Mouse (Mus musculus): Measurements from ENCODE around the gene Zfp964. TPM values are rescaled to one million over a fixed set of nuclear protein-coding genes. Genes with fewer than 3 reads are reported as not detected.
"Not testable (repeated sequence)": the region's sequence is repeated elsewhere in the genome, so short reads cannot be mapped to it uniquely, and the experiment has no call there.

The Zfp964 gene
- 1.1 and 1.2 TPM in 2 replicates for polyA plus RNA-seq (2015; fragmentation: Nextera tagmentation; extraction: Ambion mirVana)

GRCm38 (mm10) chr8:69654358-69654981 lies at the start of gene Zfp964:
Gene Zfp964 (plus strand): TSS chr8:69654479.
- H3K4me1 ChIP-seq (replicated peaks) = peaks cover 6% of the 10 kb centered on the region; the same call in 1 of the 2 replicates
- H3K27me3 ChIP-seq (replicated peaks) = no peaks in the 10 kb centered on the region
- H3K27ac ChIP-seq = peak within 1 kb of the TSS; percentile 91
- no peaks in the 10 kb centered on the region for H3K36me3 ChIP-seq
- no peaks in the 10 kb centered on the region for H3K9me3 ChIP-seq
- H3K4me3 ChIP-seq (replicated peaks) = peak within 1 kb of the TSS; percentile 62
- peak within 1 kb of the TSS; percentile 95 for H3K4me2 ChIP-seq (replicated peaks)
- peak within 1 kb of the TSS; percentile 86 for H3K9ac ChIP-seq
- peak; percentile 100 for ATAC-seq
- WGBS = under 1% methylated on average over 54 of the region's 55 CpGs

DNA sequence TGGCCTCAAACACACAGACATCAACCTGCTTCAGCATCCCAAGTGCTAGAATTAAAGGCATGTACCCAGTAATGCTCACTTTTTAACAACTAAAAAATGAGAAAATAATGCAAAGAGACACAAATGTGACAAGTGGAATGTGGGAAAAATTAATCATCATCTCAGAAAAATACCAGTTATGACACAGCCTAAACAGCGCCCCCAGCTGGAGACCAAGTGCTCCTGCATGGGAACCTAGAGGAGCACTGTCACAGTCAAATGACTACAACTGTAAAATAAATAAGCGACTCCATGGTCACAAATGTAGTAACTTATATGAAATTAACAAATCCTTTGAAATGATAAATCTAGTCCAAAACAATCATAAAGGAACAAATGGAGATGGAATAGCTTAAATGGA lies 39.6 kb upstream of the Zfp964 start:
- H3K27me3 ChIP-seq (replicated peaks) = no peaks in the 10 kb centered on the region
- H3K4me3 ChIP-seq (replicated peaks) = no peak overlapping the region
- WGBS = 60% methylated on average over 2 of the region's 2 CpGs
- no peak for ATAC-seq
- no peak overlapping the region for H3K4me2 ChIP-seq (replicated peaks)
- H3K27ac ChIP-seq = no peak overlapping the region
- peaks cover 15% of the 10 kb centered on the region; the same call in 1 of the 2 replicates for H3K36me3 ChIP-seq
- no peaks in the 10 kb centered on the region for H3K4me1 ChIP-seq (replicated peaks)
- no peak overlapping the region for H3K9ac ChIP-seq
- no peaks in the 10 kb centered on the region for H3K9me3 ChIP-seq

DNA sequence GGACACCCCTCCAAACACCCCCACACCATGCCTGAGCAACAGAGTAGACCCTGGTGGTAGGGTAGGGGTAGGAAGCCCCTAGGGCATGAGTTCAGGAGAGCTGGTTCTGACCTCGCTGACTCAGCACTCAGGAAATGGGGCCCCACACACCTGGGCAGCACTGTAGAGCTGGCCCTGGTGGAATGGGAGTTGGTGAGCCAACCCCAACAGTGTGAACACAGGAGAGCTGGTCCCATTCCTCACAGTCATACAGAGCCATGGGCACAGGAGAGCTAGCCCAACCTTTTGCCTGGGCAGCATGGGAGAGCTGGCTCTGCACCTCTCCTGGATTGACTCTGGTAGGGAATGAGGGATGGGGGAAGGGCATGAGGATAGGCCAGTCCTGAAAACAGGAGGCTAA lies 36.2 kb upstream of the Zfp964 start:
- WGBS = 91% methylated on average over 1 of the region's 1 CpGs
- H3K4me2 ChIP-seq (replicated peaks) = no peak overlapping the region
- H3K9me3 ChIP-seq = no peaks in the 10 kb centered on the region
- H3K27ac ChIP-seq = no peak overlapping the region
- no peak overlapping the region for H3K9ac ChIP-seq
- no peaks in the 10 kb centered on the region for H3K27me3 ChIP-seq (replicated peaks)
- H3K4me3 ChIP-seq (replicated peaks) = no peak overlapping the region
- 0 out of 2 replicates have a peak, but pooled peaks cover 6% of the 10 kb centered on the region for H3K36me3 ChIP-seq
- no peak for ATAC-seq
- H3K4me1 ChIP-seq (replicated peaks) = no peaks in the 10 kb centered on the region

- 1% methylated on average over 41 of the region's 41 CpGs for WGBS
Measured at GRCm38 (mm10) chr8:69625095-69625789, 29.0 kb upstream of the Zfp964 start, which contains the start of gene Zfp868. Gene Zfp868 (minus strand): TSS chr8:69625548.

DNA sequence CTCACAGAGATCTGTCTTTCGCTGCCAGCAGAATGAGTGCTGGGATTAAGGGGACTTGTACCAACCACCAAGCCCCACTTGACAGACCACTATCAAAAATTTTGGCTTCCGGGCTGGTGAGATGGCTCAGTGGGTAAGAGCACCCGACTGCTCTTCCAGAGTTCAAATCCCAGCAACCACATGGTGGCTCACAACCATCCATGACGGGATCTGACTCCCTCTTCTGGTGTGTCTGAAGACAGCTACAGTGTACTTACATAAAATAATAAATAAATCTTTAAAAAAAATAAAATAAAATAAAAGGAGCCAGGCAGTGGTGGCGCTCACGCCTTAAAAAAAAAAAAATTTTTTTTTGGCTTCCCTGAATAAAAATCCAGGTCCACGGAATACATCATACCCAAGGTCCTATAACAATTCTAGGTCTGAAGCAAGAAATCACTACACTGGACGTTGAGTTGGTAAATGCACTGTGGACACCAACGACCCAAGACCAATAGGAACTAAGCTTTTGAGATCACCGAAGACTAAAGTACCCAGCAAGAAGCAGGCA lies 396 bp upstream of the Zfp964 start:
- H3K36me3 ChIP-seq = no peaks in the 10 kb centered on the region
- H3K9me3 ChIP-seq = no peaks in the 10 kb centered on the region
- no peaks in the 10 kb centered on the region for H3K27me3 ChIP-seq (replicated peaks)
- H3K9ac ChIP-seq = no peak overlapping the region
- 0 out of 2 replicates have a peak, but pooled peaks have one; percentile 0 for ATAC-seq
- H3K27ac ChIP-seq = no peak overlapping the region
- H3K4me3 ChIP-seq (replicated peaks) = peak overlapping the region; percentile 62
- WGBS = 44% methylated on average over 10 of the region's 10 CpGs
- H3K4me2 ChIP-seq (replicated peaks) = peak overlapping the region; percentile 95
- H3K4me1 ChIP-seq (replicated peaks) = peaks cover 6% of the 10 kb centered on the region; the same call in 1 of the 2 replicates

More at GRCm38 (mm10) chr8:69625095-69625789, 29.0 kb upstream of the Zfp964 start, which contains the start of gene Zfp868:
- H3K27me3 ChIP-seq (replicated peaks) = no peaks in the 10 kb centered on the region
- no peaks in the 10 kb centered on the region for H3K36me3 ChIP-seq
- peak within 1 kb of the TSS; percentile 98 for H3K27ac ChIP-seq
- ATAC-seq = peak; percentile 100
- H3K4me1 ChIP-seq (replicated peaks) = 0 out of 2 replicates have a peak, but pooled peaks cover 7% of the 10 kb centered on the region
- H3K9ac ChIP-seq = peak within 1 kb of the TSS; percentile 98
- H3K4me2 ChIP-seq (replicated peaks) = peak within 1 kb of the TSS; percentile 55
- H3K4me3 ChIP-seq (replicated peaks) = peak within 1 kb of the TSS; percentile 87
- no peaks in the 10 kb centered on the region for H3K9me3 ChIP-seq

GRCm38 (mm10) chr8:69661294-69661693 lies 7.0 kb downstream of the Zfp964 start:
- Histone ChIP-seq H3K4me3 (replicated peaks) (no peak overlapping the region), H3K27me3 (replicated peaks) (no peaks in the 10 kb centered on the region), H3K4me2 (replicated peaks) (no peak overlapping the region), H3K27ac (no peak overlapping the region), H3K36me3 (no peaks in the 10 kb centered on the region), H3K4me1 (replicated peaks) (no peaks in the 10 kb centered on the region), H3K9me3 (no peaks in the 10 kb centered on the region), H3K9ac (no peak overlapping the region)
- ATAC-seq = no peak

DNA sequence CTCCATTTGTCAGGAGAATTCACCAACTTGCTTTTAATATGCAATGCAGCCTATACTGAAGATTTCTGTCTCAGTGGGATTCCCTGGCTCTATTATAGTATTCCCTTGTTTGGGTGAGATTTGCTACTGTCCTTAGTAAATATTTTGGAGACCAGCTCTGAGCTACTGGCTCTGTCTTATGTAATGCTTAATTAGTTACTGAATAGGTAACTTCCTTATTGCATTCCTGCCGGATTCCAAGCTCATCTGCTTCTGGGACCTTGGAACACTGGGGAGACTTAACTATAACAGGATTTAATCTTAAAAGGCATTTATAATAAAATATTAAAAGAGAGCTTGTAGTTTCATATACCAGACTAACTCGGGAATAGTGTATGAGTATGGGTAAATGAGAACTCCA lies 10.8 kb downstream of the Zfp964 start:
- ATAC-seq; H3K4me3 ChIP-seq (replicated peaks); H3K4me1 ChIP-seq (replicated peaks); H3K27me3 ChIP-seq (replicated peaks); H3K36me3 ChIP-seq; H3K9me3 ChIP-seq; H3K27ac ChIP-seq; H3K4me2 ChIP-seq (replicated peaks); H3K9ac ChIP-seq: not testable (repeated sequence)
- WGBS = 71% methylated on average over 2 of the region's 2 CpGs

DNA sequence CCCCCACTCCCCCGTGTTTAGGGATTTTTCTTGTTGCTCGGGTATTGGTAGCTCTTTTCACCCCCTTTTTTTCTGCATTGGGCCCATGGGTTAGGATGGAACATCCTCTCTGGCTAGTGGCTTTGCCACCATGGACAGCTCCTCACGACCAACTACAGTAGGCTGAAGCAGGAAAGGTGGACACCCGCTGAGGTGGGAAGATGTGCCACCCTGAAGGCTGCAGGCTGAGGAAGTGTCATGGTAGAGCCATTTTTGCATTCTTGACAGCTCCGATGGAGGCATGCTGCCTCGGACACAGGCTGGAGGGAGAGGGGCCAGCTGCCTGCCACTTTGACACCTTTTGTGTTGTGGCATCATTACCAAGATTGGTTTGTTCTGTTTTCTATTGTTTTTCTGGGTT lies 47.5 kb downstream of the Zfp964 start:
- 65% methylated on average over 6 of the region's 6 CpGs for WGBS

DNA sequence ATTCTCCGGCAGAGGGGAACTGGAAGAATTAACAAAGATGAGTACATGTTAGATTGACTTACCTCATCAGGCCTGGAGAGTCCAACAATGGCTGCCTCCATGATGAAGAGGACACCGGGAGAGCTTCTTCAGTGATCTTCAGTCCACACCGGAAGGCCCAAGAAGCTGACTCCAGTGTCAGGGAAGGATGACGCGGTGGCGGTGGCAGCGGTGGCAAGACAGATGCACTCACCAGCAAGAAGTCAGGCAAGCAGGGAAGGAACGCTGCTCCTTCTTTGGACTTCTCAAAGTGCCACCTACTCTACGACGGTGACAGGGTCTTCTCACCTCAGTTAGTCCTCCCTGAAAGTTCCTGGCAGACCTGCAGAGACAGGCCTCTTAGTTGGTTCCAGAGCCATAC lies 56.3 kb downstream of the Zfp964 start, which contains the start of gene Zfp869:
Gene Zfp869 (minus strand): TSS at position 101 of the 400 bp plus-strand sequence.
- H3K27me3 ChIP-seq (replicated peaks); ATAC-seq; H3K9me3 ChIP-seq; H3K27ac ChIP-seq; H3K4me2 ChIP-seq (replicated peaks); H3K4me3 ChIP-seq (replicated peaks); H3K9ac ChIP-seq: not testable (repeated sequence)
- H3K36me3 ChIP-seq = peaks cover 43% of the 10 kb centered on the region
- peaks cover 12% of the 10 kb centered on the region for H3K4me1 ChIP-seq (replicated peaks)
- 96% methylated on average over 10 of the region's 10 CpGs for whole genome bisulfite sequencing

More for the DNA sequence above, 47.5 kb downstream of the Zfp964 start:
- ATAC-seq = no peak
- H3K27ac ChIP-seq = no peak overlapping the region
- peaks cover 39% of the 10 kb centered on the region for H3K36me3 ChIP-seq
- no peaks in the 10 kb centered on the region for H3K27me3 ChIP-seq (replicated peaks)
- H3K9me3 ChIP-seq = no peaks in the 10 kb centered on the region
- no peak overlapping the region for H3K4me3 ChIP-seq (replicated peaks)
- no peaks in the 10 kb centered on the region for H3K4me1 ChIP-seq (replicated peaks)
- no peak overlapping the region for H3K9ac ChIP-seq
- no peak overlapping the region for H3K4me2 ChIP-seq (replicated peaks)

- Histone ChIP-seq H3K27me3 (replicated peaks) (no peaks in the 10 kb centered on the region), H3K9me3 (no peaks in the 10 kb centered on the region), H3K36me3 (peaks cover 15% of the 10 kb centered on the region), H3K4me3 (replicated peaks) (no peak overlapping the region), H3K27ac (no peak overlapping the region), H3K4me2 (replicated peaks) (no peak overlapping the region), H3K4me1 (replicated peaks) (peaks cover 12% of the 10 kb centered on the region), H3K9ac (no peak overlapping the region)
- ATAC-seq = no peak
- whole genome bisulfite sequencing = 85% methylated on average over 8 of the region's 8 CpGs
Measured at GRCm38 (mm10) chr8:69713516-69713915, 59.2 kb downstream of the Zfp964 start.

DNA sequence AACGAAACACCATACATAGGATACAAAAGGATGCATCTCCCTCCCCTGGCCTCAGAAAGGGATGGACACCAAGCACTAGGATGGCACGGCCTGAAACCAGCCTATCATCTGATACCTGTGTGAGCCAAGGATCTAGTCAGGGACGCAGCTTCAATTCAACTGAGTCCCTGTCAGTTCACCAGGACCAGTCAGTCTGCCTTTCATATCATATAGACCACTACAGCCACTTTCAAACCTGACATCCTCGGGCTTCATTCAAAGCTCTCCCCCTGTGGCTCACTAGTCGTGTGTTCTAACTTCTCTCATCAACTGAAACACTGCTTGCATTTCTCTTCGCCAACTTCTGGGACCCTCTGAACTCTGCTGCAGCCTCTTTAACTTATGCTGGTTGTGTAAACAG lies 61.1 kb downstream of the Zfp964 start:
- 79% methylated on average over 6 of the region's 6 CpGs for WGBS
- Histone ChIP-seq H3K4me2 (replicated peaks) (peak overlapping the region; percentile 50), H3K4me1 (replicated peaks) (peaks cover 12% of the 10 kb centered on the region), H3K4me3 (replicated peaks) (0 out of 2 replicates have a peak overlapping the region, but pooled peaks have one; percentile 3), H3K9me3 (no peaks in the 10 kb centered on the region), H3K27me3 (replicated peaks) (no peaks in the 10 kb centered on the region), H3K9ac (peak overlapping the region; percentile 46; the same call in 1 of the 2 replicates), H3K27ac (no peak overlapping the region), H3K36me3 (no peaks in the 10 kb centered on the region; the same call in 1 of the 2 replicates)
- ATAC-seq = no peak

Data from intestine, embryonic 15.5 days (tissue).